Mouse (Mus musculus): Measurements from ENCODE around the gene Hgf.

- TF ChIP-seq POLR2A (IDR thresholded peaks at IDR 0.05; ENCODE audit: borderline replicate concordance, extremely low read depth, low read depth, low read length) (no peak), CTCF (IDR thresholded peaks at IDR 0.05; ENCODE audit: insufficient read depth, low read length) (no peak)
Measured at GRCm38 (mm10) chr5:16538067-16538466, 15.2 kb upstream of the Hgf start.
